Mouse (Mus musculus) gastrocnemius, adult 18-20 months (tissue): ENCODE data around the gene Rps3a1. TPM values are rescaled to one million over a fixed set of nuclear protein-coding genes. Genes with fewer than 3 reads are reported as not detected.
"Not testable (repeated sequence)": the region's sequence is repeated elsewhere in the genome, so short reads cannot be mapped to it uniquely, and the experiment has no call there.

Experiments
- DNase-seq: peaks from one replicate; pipeline ENCODE4 v3.0.0; 2021; ENCODE audit warnings: low spot score
- total RNA-seq, 2 experiments: library from RNA; stranded (reverse); gene quantifications; 2 replicates each; pipeline ENCODE4 v1.2.3; 2021

The Rps3a1 gene
- total RNA-seq, 2 experiments from 2014 or later, result 426 to 436 TPM

- DNase-seq, result no peak
Observed at GRCm38 (mm10) chr3:86116951-86117350, 25.6 kb downstream of the Rps3a1 start.

DNA sequence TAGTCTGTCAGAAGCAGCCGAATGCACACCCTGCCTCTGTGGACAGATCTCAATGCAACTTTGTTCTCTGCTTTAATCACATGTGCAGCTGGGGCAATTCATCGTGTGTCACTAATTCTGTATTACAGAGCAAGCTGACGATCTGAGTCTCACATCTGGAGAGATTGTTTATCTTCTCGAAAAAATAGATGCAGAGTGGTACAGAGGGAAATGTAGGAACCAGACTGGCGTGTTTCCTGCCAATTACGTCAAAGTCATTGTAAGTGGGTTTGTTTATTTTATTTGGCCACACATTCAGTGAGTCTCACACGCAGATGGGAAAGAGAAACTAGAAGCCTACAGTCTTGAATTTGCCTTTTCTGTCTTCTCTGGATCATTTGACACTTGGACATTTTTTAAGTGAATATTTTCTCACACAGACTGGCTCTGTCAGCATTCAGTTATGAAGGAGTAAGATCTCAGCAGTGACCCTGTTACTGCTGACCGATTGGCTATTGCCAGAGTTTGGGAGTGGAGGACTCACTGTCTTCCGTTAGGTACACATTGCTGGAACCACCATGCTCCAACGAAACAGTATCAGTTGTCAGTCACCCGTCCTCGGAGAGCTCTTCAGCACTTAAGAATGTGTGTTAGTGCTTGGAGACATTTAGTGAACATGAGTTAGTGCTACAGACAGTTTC lies 27.7 kb downstream of the Rps3a1 start:
- peak; percentile 21 for DNase-seq

DNA sequence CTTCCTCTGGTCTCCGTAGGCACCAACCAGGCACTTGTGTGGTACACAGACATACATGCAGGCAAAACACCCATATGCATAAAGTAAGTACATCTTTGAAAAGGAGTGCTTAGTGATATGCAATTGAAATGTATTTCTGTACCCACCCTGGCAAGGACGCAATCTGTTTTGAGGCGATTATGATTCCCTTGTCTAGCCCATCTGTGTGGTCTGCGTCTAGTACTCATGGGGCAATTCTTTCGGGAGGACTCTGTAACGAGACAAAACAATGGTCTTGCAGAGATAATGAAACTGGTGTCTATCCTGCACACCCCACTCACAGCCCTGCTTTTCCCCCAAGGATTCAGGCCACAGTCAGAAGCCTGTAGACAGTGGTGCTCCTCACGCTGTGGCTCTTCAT lies 29.7 kb downstream of the Rps3a1 start:
- DNase-seq, result no peak

GRCm38 (mm10) chr3:86110077-86110476 lies 32.4 kb downstream of the Rps3a1 start:
- peak; percentile 23 for DNase-seq

DNA sequence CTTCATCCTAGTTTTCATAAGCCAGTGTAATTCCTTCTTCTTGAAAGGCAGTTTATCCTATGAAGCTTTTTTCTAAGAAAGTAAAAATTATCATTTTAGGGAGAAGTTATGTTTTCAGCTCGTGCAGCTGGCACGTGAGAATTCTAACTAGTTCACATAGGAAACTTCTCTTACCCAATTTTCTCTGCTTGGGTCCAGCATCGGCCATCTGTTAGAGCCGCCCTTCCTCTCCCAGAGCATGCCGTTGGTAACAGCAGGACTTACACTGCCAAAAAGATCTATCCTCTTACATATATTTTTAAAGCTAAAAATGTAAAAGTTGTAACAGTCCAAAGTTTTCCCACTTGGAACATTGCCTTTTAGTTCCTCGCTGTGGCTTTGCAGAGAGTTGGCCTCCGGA lies 33.4 kb downstream of the Rps3a1 start:
- DNase-seq, result no peak

DNA sequence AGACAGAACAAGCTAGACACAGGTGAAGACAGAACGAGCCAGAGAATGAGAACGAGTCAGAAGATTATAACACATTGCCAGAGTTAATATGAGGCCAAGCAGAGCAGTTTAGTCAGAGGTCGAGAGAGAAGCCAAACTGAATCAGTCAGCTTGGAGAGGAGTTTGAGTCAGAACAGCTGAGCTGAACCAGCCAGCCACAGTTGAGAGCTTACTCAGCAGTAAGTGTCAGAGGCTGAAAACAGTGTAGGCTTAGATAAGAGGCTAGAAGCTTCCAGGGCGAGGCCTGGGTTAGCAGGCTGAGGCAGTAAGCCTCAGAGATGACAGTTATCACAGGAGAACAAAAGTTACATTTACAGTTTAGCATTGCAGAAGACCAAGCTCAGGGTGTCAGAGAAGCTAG lies 33.9 kb downstream of the Rps3a1 start:
- no peak for DNase-seq

DNA sequence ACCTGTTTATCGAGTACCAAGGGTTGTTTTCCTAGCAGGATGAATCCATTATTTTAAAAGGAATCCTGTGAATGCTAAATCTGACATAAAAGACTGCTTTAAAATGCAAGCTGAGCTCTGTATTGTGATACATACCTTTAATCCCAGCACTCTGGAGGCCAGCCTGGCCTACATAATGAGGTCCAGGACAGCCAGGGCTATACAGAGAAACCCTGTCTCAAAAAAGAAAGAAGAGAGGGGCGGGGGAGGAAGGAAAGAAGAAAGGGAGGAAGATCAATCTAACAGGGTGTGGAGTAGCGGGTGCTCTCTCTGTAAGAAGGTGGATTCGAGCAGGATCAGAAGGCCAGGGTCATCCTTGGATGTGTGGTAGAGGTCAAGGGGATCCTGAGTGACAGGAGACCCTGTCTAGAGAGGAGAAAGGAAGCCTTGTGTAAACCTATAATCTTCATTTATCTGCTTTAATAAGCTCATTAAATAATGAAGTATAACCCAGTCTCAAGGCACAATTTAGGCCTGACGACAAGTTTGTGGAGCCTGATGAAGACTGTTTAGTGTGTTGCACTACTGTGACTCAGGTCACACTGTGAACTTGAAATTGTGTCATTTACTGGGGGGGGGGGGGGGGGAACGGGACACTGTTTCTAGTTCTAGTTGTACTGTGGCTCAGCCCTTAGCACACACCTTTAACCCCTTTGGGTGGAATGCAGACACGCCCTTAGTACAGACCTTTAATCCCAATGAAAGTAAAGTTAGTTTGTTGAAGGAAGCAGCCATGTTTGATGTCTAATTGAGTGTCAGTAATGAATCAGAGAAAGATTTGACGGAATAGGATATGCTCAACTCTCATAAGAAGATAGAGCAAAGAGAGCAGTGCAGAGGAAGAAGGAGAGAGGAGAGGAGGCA lies 34.6 kb downstream of the Rps3a1 start:
- no peak for DNase-seq

- no peak for DNase-seq
Observed at GRCm38 (mm10) chr3:86106086-86106632, 36.3 kb downstream of the Rps3a1 start.

DNA sequence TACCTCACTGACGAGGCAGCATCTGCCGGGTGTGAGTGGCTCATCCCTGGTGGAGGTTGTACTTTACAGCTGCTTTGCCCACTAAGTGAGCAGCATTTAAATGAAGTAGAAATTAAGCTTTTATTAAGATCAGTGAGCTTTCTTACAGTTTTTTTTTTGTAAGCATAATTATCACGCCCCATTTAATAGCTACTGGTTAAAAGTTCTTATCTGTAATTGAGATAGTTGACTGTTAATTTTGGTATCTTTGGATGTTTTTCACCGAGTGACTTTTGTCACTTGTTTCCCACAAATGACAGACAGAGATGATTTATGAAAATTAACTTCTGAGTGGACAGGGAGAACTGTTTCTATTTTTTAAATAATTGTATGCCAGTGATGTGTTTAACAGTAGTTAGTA lies 37.6 kb downstream of the Rps3a1 start:
- DNase-seq, result no peak

GRCm38 (mm10) chr3:86104433-86104832 lies 38.1 kb downstream of the Rps3a1 start:
- DNase-seq, result not testable (repeated sequence)

DNA sequence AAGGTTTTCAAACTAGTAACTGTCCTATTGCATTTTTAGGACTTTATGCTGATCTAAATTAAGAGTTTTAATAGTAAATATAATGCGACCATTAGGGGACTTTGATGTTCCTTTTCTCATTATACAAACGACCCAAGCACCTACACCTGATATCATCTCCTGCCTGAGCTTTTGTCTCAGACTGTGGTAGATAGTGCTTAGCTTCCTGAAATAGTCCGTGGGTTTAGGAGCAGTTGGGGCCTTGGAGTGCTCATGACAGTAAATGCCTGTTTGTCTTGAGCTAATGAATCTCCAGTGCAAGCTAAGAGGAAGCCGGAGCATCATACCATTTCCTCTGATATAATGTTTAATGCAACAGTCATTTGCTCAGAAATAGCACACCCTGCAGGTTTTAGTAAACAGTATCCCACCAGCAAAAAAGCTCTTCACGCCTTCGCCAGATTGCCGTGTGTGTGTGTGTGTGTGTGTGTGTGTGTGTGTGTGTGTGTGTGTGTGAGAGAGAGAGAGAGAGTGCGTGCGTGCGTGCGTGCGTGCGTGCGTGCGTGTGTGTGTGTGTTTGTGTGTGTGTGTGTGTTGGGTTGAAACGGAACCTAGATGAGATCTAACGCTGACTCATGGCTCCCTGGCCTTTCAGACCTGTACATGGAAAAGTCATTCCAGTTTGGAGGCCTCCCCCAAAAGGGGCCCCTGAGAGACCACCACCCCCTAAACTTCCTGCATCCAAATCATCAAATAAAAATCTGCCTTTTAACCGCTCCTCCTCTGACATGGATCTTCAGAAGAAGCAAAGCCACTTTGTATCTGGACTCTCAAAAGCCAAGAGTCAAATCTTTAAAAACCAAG lies 38.8 kb downstream of the Rps3a1 start:
- no peak for DNase-seq

DNA sequence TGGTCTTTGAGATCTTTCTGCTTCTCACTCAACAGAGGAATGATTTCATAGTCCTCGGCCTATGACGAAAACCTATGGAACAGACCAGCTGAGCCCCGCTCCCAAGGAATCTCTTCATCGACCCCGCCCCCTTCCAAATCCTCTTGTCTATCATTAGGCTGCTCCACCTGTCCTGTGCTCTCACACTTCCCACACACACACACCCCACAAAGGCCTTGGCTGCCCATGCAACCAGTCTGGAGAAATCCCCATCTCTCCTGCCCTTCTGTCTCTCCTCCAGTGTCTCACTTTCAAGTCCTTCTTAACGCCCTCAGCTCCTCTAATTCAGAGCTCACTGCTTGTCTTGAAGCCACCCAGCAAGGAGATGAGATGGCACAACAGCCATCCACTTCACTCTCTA lies 40.5 kb downstream of the Rps3a1 start:
- DNase-seq, result no peak

- no peak for DNase-seq
Observed at GRCm38 (mm10) chr3:86093907-86094306, 48.6 kb downstream of the Rps3a1 start.

DNA sequence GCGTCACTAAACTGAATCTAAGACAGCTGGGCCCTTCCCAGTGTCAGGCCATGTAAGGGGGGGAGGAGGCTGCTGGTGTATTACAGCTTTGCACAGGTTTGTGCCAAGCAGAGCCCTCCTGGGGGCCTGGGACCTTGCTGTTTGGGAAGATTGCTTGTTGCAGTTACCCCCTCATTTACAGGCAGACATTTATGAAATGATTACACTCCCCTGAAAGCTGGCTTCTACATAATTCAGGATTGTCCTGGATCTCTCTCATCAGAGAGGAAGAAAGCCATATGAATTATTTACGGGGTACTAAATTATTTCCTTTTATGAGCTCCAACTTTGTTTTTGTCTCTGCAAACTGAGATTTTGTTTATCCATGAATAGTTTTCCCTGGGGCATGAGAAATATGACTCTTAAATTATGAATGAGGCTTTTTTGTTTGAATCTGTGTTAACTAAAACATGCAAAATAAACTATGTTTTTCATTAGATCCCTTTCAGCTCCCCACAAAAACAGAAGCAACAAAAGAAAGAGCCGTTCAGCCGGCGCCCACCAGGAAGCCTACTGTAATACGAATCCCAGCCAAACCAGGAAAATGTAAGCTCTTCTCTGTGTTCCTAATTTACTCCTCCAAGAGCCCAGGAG lies 49.2 kb downstream of the Rps3a1 start:
- DNase-seq, result no peak

Other genes starting within 250 kb of the Rps3a1 start
- gene Sh3d19, start 171.6 kb downstream of the Rps3a1 start, total RNA-seq, result 1 to 10 TPM; 8.0 to 9.2 TPM
- gene Prss48, start 140.2 kb downstream of the Rps3a1 start, total RNA-seq, result not detected
- 10 to 100 TPM; 26.3 to 27.3 TPM for gene Lrba, start 82.0 kb upstream of the Rps3a1 start, total RNA-seq